Mouse (Mus musculus) heart, embryonic 14.5 days (tissue): Measurements from ENCODE around the gene Clybl. TPM values are rescaled to one million over a fixed set of nuclear protein-coding genes. Genes with fewer than 3 reads are reported as not detected.

Source experiments
- ATAC-seq: fragments of 200-750 bp; cut with Nextera tagmentation; 2 replicates; pipeline ENCODE4 v1.8.0; 2017; ENCODE audit warnings: low read depth, moderate TSS enrichment; ENCODE audit not compliant: insufficient number of reproducible peaks, insufficient read depth, low FRiP score
- H3K27ac ChIP-seq, 2 experiments: fragments of 200-500 bp in 1 of 2; fragments of 300-500 bp in 1 of 2; sonication (generic) in 1 of 2; replicated peaks in 1 of 2; 2 replicates each; pipeline ENCODE4 v1.5.1; 2012 to 2014; ENCODE audit warnings: low read depth in 2 of 2, low read length in 2 of 2, control low read depth in 1 of 2, mild to moderate bottlenecking in 1 of 2, mixed read lengths in 1 of 2; ENCODE audit not compliant: control insufficient read depth in 1 of 2, insufficient read depth in 1 of 2
- H3K27me3 ChIP-seq: fragments of 300-500 bp; sonication (generic); 2 replicates; pipeline ENCODE4 v1.6.1; 2014; ENCODE audit warnings: mild to moderate bottlenecking, low read length, control low read depth; ENCODE audit not compliant: control insufficient read depth, insufficient read depth
- H3K36me3 ChIP-seq: fragments of 300-500 bp; sonication (generic); 2 replicates; pipeline ENCODE4 v1.6.1; 2014; ENCODE audit warnings: mild to moderate bottlenecking, control low read depth, low read length, mixed read lengths; ENCODE audit not compliant: control insufficient read depth, insufficient read depth
- H3K4me1 ChIP-seq, 2 experiments: fragments of 200-500 bp in 1 of 2; fragments of 300-500 bp in 1 of 2; sonication (generic) in 1 of 2; 2 replicates each; pipeline ENCODE4 v1.6.1; 2012 to 2014; ENCODE audit warnings: low read length in 2 of 2, control low read depth in 1 of 2, mixed read lengths in 1 of 2; ENCODE audit not compliant: control insufficient read depth in 2 of 2, insufficient read depth in 2 of 2
- H3K4me2 ChIP-seq: fragments of 300-500 bp; sonication (generic); 2 replicates; pipeline ENCODE4 v1.6.1; 2014; ENCODE audit warnings: mild to moderate bottlenecking, low read length
- H3K4me3 ChIP-seq, 2 experiments: fragments of 200-500 bp in 1 of 2; fragments of 300-500 bp in 1 of 2; sonication (generic) in 1 of 2; 2 replicates each; pipeline ENCODE4 v1.5.1; 2012 to 2014; ENCODE audit warnings: low read length in 2 of 2, mild to moderate bottlenecking in 2 of 2, control low read depth in 1 of 2, low read depth in 1 of 2, moderate library complexity in 1 of 2; ENCODE audit not compliant: control insufficient read depth in 1 of 2, insufficient read depth in 1 of 2
- H3K9ac ChIP-seq: fragments of 300-500 bp; sonication (generic); 2 replicates; pipeline ENCODE4 v1.6.1; 2014; ENCODE audit warnings: mild to moderate bottlenecking, low read length
- H3K9me3 ChIP-seq: fragments of 300-500 bp; sonication (generic); 2 replicates; pipeline ENCODE4 v1.6.1; 2016; ENCODE audit warnings: low read length, control low read depth; ENCODE audit not compliant: control insufficient read depth
- WGBS: fragments of 180-500 bp; shearing (Covaris S2); extraction: QIAGEN DNeasy Blood & Tissue Kit; methylation state at CpG from one replicate; pipeline ENCODE4 v1.1.7; 2014; 5-methylcytosine and 5-hydroxymethylcytosine counted together
- polyA plus RNA-seq: library from polyadenylated mRNA; unstranded; fragments of >200 nt; fragmentation: Nextera tagmentation; extraction: Ambion mirVana; gene quantifications from 2 replicates; pipeline ENCODE4 v1.2.1, GENCODE M21; 2014

Clybl gene
- polyA plus RNA-seq, 1 experiment from 2014 or later: 100 TPM

DNA sequence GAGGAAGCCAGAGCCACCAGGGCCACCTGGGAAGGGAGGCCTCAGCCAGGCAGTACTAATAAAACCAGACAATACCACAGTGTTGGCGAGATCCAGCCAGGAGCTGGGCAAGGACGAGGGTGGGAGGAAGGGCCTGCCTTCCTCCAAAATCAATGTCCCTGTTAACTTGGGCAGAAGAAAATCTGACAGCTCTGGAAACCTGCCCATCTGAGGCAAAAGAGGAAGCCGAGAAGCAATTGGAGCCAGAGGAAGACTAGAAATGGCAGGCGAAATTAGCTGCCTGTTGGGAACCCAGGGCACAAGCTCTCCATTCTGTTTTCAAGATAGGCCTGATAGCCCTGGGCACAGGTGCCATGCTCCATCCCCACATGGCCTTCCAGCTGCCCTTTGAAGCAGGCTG lies 157.3 kb downstream of the Clybl start:
- Histone ChIP-seq H3K4me3 (no peak overlapping the region), H3K36me3 (no peaks in the 10 kb centered on the region), H3K9ac (no peak overlapping the region), H3K27me3 (no peaks in the 10 kb centered on the region), H3K27ac (no peak overlapping the region), H3K4me1 (peaks cover 0 to 2% of the 10 kb centered on the region in 2 experiments; a peak in 1 of 4 replicates), H3K9me3 (no peaks in the 10 kb centered on the region), H3K4me2 (no peak overlapping the region)
- no peak for ATAC-seq
- 90% methylated on average over 4 of the region's 4 CpGs for WGBS

DNA sequence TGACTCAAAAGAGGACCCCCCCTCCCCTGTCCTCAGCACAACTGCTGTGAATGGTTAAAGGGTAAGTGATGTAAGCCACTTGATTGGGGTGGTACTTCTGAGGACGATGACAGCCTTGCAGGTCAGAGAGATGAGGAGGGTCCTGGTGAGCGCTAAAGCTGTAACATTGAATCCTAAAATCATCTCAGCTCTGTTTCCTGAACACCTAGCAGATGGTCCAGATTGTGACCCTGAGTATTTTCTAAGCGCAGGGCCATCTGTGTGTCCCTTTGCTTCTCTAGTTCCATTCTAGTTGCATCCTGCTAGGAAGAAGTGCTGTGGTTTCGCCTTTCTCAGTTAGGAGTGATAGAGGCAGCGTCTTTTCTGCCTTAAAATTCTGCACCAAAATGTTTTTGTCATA lies 158.6 kb downstream of the Clybl start:
- no peaks in the 10 kb centered on the region for H3K9me3 ChIP-seq
- no peaks in the 10 kb centered on the region for H3K27me3 ChIP-seq
- no peak overlapping the region for H3K9ac ChIP-seq
- no peaks in the 10 kb centered on the region for H3K36me3 ChIP-seq
- no peak for ATAC-seq
- no peak overlapping the region for H3K27ac ChIP-seq
- H3K4me3 ChIP-seq: no peak overlapping the region
- WGBS: 88% methylated on average over 5 of the region's 5 CpGs
- H3K4me1 ChIP-seq: peaks cover 0 to 2% of the 10 kb centered on the region in 2 experiments; a peak in 1 of 4 replicates
- no peak overlapping the region for H3K4me2 ChIP-seq

DNA sequence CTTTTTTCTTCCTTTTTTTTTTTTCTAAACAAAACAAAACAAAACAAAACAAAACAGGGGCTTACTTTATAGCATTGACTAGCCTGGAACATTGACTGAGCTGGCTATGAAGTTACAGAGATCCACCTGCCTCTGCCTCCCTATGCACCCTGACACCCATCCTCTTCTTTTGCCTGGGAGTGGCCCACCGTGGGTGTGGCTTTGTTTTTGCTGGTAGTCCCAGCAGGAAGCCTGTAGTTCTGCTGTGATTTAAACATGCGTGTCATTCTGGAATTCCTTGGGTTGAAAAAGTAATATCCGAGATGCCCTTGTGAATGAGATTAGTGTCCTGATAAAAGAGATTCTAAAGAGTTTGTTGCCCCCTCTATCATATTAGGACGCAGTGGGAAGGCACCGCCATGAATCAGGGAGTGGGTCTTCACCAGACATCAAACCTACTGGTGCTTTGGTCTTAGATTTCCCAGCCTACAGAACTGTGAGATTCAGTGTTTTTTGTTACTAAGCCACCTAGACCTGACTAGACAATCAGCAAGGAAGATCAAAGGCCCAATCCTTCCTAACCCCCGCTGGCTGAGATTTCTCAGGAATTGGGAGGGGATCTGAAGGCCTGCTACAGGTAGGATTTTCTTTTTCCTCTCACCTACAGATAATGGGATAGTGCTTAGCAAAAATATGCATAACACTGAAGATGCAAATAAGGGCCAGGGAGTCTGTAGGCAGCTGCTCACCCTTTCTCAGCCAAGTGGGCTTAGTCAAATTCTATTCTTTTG lies 160.3 kb downstream of the Clybl start:
- Histone ChIP-seq H3K36me3 (no peaks in the 10 kb centered on the region), H3K4me1 (peaks cover 0 to 2% of the 10 kb centered on the region in 2 experiments; a peak in 1 of 4 replicates), H3K4me3 (no peak overlapping the region), H3K4me2 (no peak overlapping the region), H3K9ac (no peak overlapping the region), H3K9me3 (no peaks in the 10 kb centered on the region), H3K27me3 (no peaks in the 10 kb centered on the region), H3K27ac (no peak overlapping the region)
- WGBS: 50% methylated on average over 6 of the region's 6 CpGs
- ATAC-seq: no peak

DNA sequence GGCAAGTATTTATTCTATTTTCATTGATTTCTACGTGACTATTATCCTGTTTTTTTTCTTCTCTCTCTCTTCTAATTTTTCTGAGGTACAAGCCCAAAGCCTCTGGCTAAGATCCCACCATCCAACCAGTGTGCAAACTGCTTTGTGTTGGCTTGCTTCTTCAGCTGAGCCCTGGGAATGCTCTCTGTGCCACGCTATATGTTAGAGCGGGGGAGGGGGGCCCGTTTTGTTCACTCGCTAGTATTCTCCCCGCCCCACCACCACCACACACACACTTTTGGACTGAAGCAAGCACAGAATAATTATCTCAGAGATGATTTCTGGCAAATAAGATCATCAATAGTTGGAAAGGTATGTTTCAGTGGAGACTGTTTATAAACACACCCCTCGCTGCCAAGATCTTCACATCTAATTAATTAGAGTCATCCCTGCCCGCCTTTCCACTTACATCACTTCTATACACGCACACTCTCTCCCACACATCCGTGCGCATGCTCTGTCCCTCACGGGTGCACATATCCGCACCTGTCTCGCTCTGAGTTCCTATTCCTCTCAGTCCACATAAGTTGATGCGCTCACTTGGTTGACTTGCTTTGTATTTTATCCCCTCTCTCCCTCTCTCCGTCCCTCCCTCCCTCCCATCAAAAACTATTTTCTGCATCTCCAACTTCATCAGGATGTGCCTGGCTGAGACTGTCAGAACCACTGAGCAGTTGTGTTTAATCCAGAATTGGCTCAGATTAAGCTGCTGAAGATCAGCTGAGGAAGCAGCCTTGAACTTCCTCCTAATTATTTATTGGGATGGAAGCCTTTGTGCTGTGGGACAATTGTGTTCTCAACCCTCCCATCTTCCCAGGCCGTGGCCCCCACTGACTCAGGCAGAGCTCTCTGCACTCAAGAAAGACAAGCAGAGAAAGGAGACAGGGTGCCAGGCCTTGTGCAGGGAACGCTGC lies 163.0 kb downstream of the Clybl start:
- 83% methylated on average over 18 of the region's 18 CpGs for WGBS
- Histone ChIP-seq H3K4me3 (no peak overlapping the region), H3K27me3 (no peaks in the 10 kb centered on the region)

DNA sequence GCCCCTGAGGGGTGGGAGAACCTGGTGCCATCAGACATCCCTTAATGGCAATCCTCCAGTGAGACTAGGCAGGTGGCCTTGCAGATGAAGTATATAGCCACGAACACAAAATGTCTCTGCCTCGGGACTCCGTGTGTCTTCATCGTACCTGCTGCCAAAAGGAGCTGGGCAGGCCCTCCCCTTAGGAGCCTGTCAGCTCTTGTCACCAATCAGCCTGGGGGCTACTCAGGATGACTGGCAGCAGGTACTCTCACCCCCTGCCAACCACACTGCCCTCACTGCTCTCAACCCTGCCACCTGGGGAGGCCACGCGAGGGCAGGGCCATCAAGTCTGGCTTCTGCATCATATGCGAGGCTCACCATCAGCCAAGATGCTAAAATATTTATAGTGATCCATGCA lies 166.6 kb downstream of the Clybl start:
- WGBS: 80% methylated on average over 7 of the region's 7 CpGs

More for the DNA sequence above, 163.0 kb downstream of the Clybl start:
- ATAC-seq: no peak
- Histone ChIP-seq H3K4me1 (no peaks in the 10 kb centered on the region), H3K9me3 (no peaks in the 10 kb centered on the region), H3K4me2 (no peak overlapping the region), H3K36me3 (no peaks in the 10 kb centered on the region), H3K9ac (no peak overlapping the region), H3K27ac (no peak overlapping the region)

DNA sequence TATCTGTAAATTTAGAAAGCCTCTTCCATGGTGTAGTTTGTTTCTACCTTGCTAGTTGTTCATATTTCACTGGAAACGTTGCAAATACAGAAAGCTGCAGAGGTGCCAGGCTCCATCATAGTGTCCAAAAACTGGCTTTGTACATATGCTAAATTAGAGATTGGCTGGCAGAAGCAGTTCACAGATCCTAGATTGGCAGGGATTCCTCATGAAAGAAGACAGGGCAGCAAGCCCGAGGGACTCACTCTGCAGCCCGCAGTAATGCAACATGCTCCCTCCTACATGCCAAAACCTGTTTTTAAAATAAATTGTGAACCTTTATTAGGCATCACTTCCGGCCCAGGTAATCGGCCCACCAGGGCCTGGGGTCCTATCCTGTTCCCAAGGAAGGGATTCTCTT lies 167.8 kb downstream of the Clybl start:
- Histone ChIP-seq H3K4me3 (no peak overlapping the region), H3K4me2 (no peak overlapping the region), H3K9ac (no peak overlapping the region), H3K27me3 (no peaks in the 10 kb centered on the region), H3K36me3 (no peaks in the 10 kb centered on the region), H3K9me3 (no peaks in the 10 kb centered on the region), H3K4me1 (no peaks in the 10 kb centered on the region), H3K27ac (no peak overlapping the region)
- no peak for ATAC-seq
- 84% methylated on average over 5 of the region's 5 CpGs for WGBS

More for the DNA sequence above, 166.6 kb downstream of the Clybl start:
- H3K4me1 ChIP-seq: no peaks in the 10 kb centered on the region
- H3K4me2 ChIP-seq: no peak overlapping the region
- no peak for ATAC-seq
- no peaks in the 10 kb centered on the region for H3K36me3 ChIP-seq
- H3K4me3 ChIP-seq: no peak overlapping the region
- no peaks in the 10 kb centered on the region for H3K27me3 ChIP-seq
- H3K27ac ChIP-seq: no peak overlapping the region
- no peak overlapping the region for H3K9ac ChIP-seq
- no peaks in the 10 kb centered on the region for H3K9me3 ChIP-seq

DNA sequence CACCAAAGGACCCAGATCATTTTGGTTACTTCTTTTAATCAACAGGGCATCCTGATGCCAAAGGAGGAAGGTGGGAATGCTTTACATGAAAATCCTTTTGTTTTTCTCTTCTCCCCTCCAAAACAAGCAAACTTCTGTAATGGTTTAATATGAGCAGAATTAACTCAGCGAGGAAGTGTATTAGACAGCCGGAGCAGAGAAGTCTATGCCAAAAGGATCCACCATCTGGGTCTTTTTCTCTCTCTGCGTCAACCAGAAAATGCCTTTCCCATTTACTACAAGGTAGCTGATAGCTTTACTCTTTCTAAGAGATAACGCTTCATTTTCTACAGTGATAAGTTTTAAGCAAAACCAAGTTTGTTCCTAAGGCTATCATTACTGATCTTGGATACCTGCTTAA lies 168.3 kb downstream of the Clybl start:
- H3K9me3 ChIP-seq: no peaks in the 10 kb centered on the region
- no peak overlapping the region for H3K27ac ChIP-seq
- H3K4me2 ChIP-seq: no peak overlapping the region
- no peaks in the 10 kb centered on the region for H3K4me1 ChIP-seq
- WGBS: 88% methylated on average over 4 of the region's 4 CpGs
- no peaks in the 10 kb centered on the region for H3K27me3 ChIP-seq
- no peak overlapping the region for H3K4me3 ChIP-seq
- H3K9ac ChIP-seq: no peak overlapping the region
- ATAC-seq: no peak
- H3K36me3 ChIP-seq: no peaks in the 10 kb centered on the region
